Mouse (Mus musculus) layer of hippocampus, adult 18-20 months (tissue): ENCODE data around the gene Fam13c. TPM values are rescaled to one million over a fixed set of nuclear protein-coding genes. Genes with fewer than 3 reads are reported as not detected.

Source experiments
- DNase-seq, 2 experiments: peaks; one replicate each; pipeline ENCODE4 v3.0.0; 2022; ENCODE audit warnings: low spot score in 2 of 2
- total RNA-seq, 2 experiments: library from RNA; stranded (reverse); gene quantifications; 2 replicates each; pipeline ENCODE4 v1.2.3; 2021

Gene Fam13c
- total RNA-seq, 2 experiments from 2014 or later: 80.4 to 86.2 TPM

GRCm38 (mm10) chr10:70519640-70520099 is 79.4 kb downstream of the Fam13c start:
- peak in 1 of 2 experiments; percentile 57 for DNase-seq

- peak in 1 of 2 experiments; percentile 47 for DNase-seq
Measured at GRCm38 (mm10) chr10:70520143-70521131, 80.2 kb downstream of the Fam13c start.

- DNase-seq: no peak
Measured at GRCm38 (mm10) chr10:70521379-70521778, 81.1 kb downstream of the Fam13c start.

GRCm38 (mm10) chr10:70530185-70530823 is 90.0 kb downstream of the Fam13c start:
- DNase-seq: peak in 1 of 2 experiments; percentile 64

GRCm38 (mm10) chr10:70532249-70532648 is 92.0 kb downstream of the Fam13c start:
- peak; percentile 53 to 66 for DNase-seq

GRCm38 (mm10) chr10:70533301-70533781 is 93.1 kb downstream of the Fam13c start:
- DNase-seq: peak in 1 of 2 experiments; percentile 49

- no peak for DNase-seq
Measured at GRCm38 (mm10) chr10:70533986-70534385, 93.7 kb downstream of the Fam13c start.

- no peak for DNase-seq
Measured at GRCm38 (mm10) chr10:70534571-70534970, 94.3 kb downstream of the Fam13c start.

GRCm38 (mm10) chr10:70535401-70535800 is 95.1 kb downstream of the Fam13c start:
- DNase-seq: no peak

GRCm38 (mm10) chr10:70537694-70538093 is 97.4 kb downstream of the Fam13c start:
- peak in 1 of 2 experiments; percentile 64 for DNase-seq

- no peak for DNase-seq
Measured at GRCm38 (mm10) chr10:70539251-70539650, 99.0 kb downstream of the Fam13c start.

- no peak for DNase-seq
Measured at GRCm38 (mm10) chr10:70540456-70541195, 100.3 kb downstream of the Fam13c start.

- no peak for DNase-seq
Measured at GRCm38 (mm10) chr10:70542857-70543256, 102.6 kb downstream of the Fam13c start.

GRCm38 (mm10) chr10:70552531-70552930 is 112.2 kb downstream of the Fam13c start:
- no peak for DNase-seq

GRCm38 (mm10) chr10:70563636-70564035 is 123.4 kb downstream of the Fam13c start:
- DNase-seq: peak; percentile 59 to 89

- no peak for DNase-seq
Measured at GRCm38 (mm10) chr10:70581556-70582211, 141.4 kb downstream of the Fam13c start.

GRCm38 (mm10) chr10:70584171-70584570 is 143.9 kb downstream of the Fam13c start:
- DNase-seq: no peak

GRCm38 (mm10) chr10:70586876-70587405 is 146.7 kb downstream of the Fam13c start:
- DNase-seq: no peak

- DNase-seq: peak in 1 of 2 experiments; percentile 49
Measured at GRCm38 (mm10) chr10:70594007-70594406, 153.7 kb downstream of the Fam13c start.

GRCm38 (mm10) chr10:70598081-70598515 is 157.8 kb downstream of the Fam13c start:
- DNase-seq: no peak
